Mouse (Mus musculus) E14TG2a.4 (cell line): ENCODE data around the gene Rapgef4.

Experiments used
- CTCF ChIP-seq: conservative IDR thresholded peaks from 2 replicates; pipeline ENCODE4 v1.5.1; 2014; ENCODE audit warnings: low read length
- NANOG ChIP-seq: IDR thresholded peaks from 2 replicates; pipeline ENCODE4 v1.6.1; 2014; ENCODE audit warnings: borderline replicate concordance, low read length, mixed read lengths
- POU5F1 ChIP-seq: IDR thresholded peaks from 2 replicates; pipeline ENCODE4 v1.6.1; 2014; ENCODE audit warnings: low read length, borderline replicate concordance

- TF ChIP-seq CTCF: no peak
- TF ChIP-seq POU5F1: no peak
- no peak for TF ChIP-seq NANOG
These were observed 44.6 kb downstream of the Rapgef4 start for GRCm38 (mm10) chr2:72025660-72026059.
